Mouse (Mus musculus): ENCODE results near the gene Cd3d. TPM values are rescaled to one million over a fixed set of nuclear protein-coding genes. Genes with fewer than 3 reads are reported as not detected.

The Cd3d gene
- polyA plus RNA-seq, 1 experiment from 2014 or later = not detected

Other genes starting within 250 kb of the Cd3d start
- 60.4 and 65.4 TPM in 2 replicates for gene Phldb1, start 246.6 kb upstream of the Cd3d start, polyA plus RNA-seq (2016; fragmentation: Nextera tagmentation; extraction: Ambion mirVana)
- 194 and 208 TPM in 2 replicates for gene Arcn1, start 213.9 kb upstream of the Cd3d start, polyA plus RNA-seq (2016; fragmentation: Nextera tagmentation; extraction: Ambion mirVana)
- gene Ift46, start 213.9 kb upstream of the Cd3d start, polyA plus RNA-seq (2016; fragmentation: Nextera tagmentation; extraction: Ambion mirVana) = 139 and 150 TPM in 2 replicates
- 3.6 and 3.7 TPM in 2 replicates for gene Tmem25, start 182.5 kb upstream of the Cd3d start, polyA plus RNA-seq (2016; fragmentation: Nextera tagmentation; extraction: Ambion mirVana)
- not detected in 2 replicates for gene Ttc36, start 178.7 kb upstream of the Cd3d start, polyA plus RNA-seq (2016; fragmentation: Nextera tagmentation; extraction: Ambion mirVana)
- gene Kmt2a, start 100.5 kb upstream of the Cd3d start, polyA plus RNA-seq (2016; fragmentation: Nextera tagmentation; extraction: Ambion mirVana) = 18.2 and 19.9 TPM in 2 replicates
- 556 and 596 TPM in 2 replicates for gene Atp5l, start 61.0 kb upstream of the Cd3d start, polyA plus RNA-seq (2016; fragmentation: Nextera tagmentation; extraction: Ambion mirVana)
- 26.4 and 27.8 TPM in 2 replicates for gene Ube4a, start 16.2 kb upstream of the Cd3d start, polyA plus RNA-seq (2016; fragmentation: Nextera tagmentation; extraction: Ambion mirVana)
- 0.20 and 1.5 TPM in 2 replicates for gene Cd3g, start 1.4 kb upstream of the Cd3d start, polyA plus RNA-seq (2016; fragmentation: Nextera tagmentation; extraction: Ambion mirVana)
- 0.14 TPM in 1 of 2 replicates, not detected in the other for gene Cd3e, start 27.8 kb downstream of the Cd3d start, polyA plus RNA-seq (2016; fragmentation: Nextera tagmentation; extraction: Ambion mirVana)
- 12.7 and 16.8 TPM in 2 replicates for gene Mpzl2, start 58.0 kb downstream of the Cd3d start, polyA plus RNA-seq (2016; fragmentation: Nextera tagmentation; extraction: Ambion mirVana)
- 2.3 and 2.5 TPM in 2 replicates for gene Mpzl3, start 73.4 kb downstream of the Cd3d start, polyA plus RNA-seq (2016; fragmentation: Nextera tagmentation; extraction: Ambion mirVana)
- 0.99 and 1.00 TPM in 2 replicates for gene Jaml, start 97.4 kb downstream of the Cd3d start, polyA plus RNA-seq (2016; fragmentation: Nextera tagmentation; extraction: Ambion mirVana)
- 6.4 and 6.9 TPM in 2 replicates for gene Scn2b, start 136.0 kb downstream of the Cd3d start, polyA plus RNA-seq (2016; fragmentation: Nextera tagmentation; extraction: Ambion mirVana)
- gene Scn4b, start 156.6 kb downstream of the Cd3d start, polyA plus RNA-seq (2016; fragmentation: Nextera tagmentation; extraction: Ambion mirVana) = 0.28 and 0.49 TPM in 2 replicates
- gene BC049352, start 200.2 kb downstream of the Cd3d start, polyA plus RNA-seq (2016; fragmentation: Nextera tagmentation; extraction: Ambion mirVana) = not detected in 2 replicates
- not detected in 2 replicates for gene Tmprss4, start 222.3 kb downstream of the Cd3d start, polyA plus RNA-seq (2016; fragmentation: Nextera tagmentation; extraction: Ambion mirVana)